Mouse (Mus musculus) MEL (cell line): ENCODE results near the gene Ssr1. TPM values are rescaled to one million over a fixed set of nuclear protein-coding genes. Genes with fewer than 3 reads are reported as not detected.

Experiments used
- DNase-seq: peaks from one replicate; pipeline ENCODE4 v3.0.0; 2011; ENCODE audit warnings: low read depth, low spot score
- H3K27ac ChIP-seq: 2 replicates; pipeline ENCODE4 v1.5.1; 2012; ENCODE audit warnings: low read depth, mild to moderate bottlenecking, control low read depth, low read length, moderate library complexity; ENCODE audit not compliant: control insufficient read depth
- H3K27me3 ChIP-seq, 2 experiments: fragments of 150-350 bp in 1 of 2; sonication (generic) in 1 of 2; 2 replicates each; pipeline ENCODE4 v1.6.1; 2012; ENCODE audit warnings: low read length in 2 of 2, mild to moderate bottlenecking in 2 of 2, improper control_type of control experiment in 1 of 2, moderate library complexity in 1 of 2; ENCODE audit not compliant: insufficient read depth in 2 of 2, control insufficient read depth in 1 of 2
- H3K36me3 ChIP-seq, 2 experiments: 2 replicates each; pipeline ENCODE4 v1.6.1; 2012 to 2014; ENCODE audit warnings: low read length in 2 of 2, improper control_type of control experiment in 1 of 2, inconsistent platforms in 1 of 2, mild to moderate bottlenecking in 1 of 2; ENCODE audit not compliant: insufficient read depth in 2 of 2, control insufficient read depth in 1 of 2
- H3K4me1 ChIP-seq, 2 experiments: fragments of 150-350 bp in 1 of 2; sonication (generic) in 1 of 2; 2 replicates each; pipeline ENCODE4 v1.6.1; 2012; ENCODE audit warnings: low read length in 2 of 2, improper control_type of control experiment in 1 of 2, mild to moderate bottlenecking in 1 of 2; ENCODE audit not compliant: insufficient read depth in 2 of 2, control insufficient read depth in 1 of 2
- H3K4me3 ChIP-seq, 2 experiments: fragments of 150-350 bp in 1 of 2; sonication (generic) in 1 of 2; 2 replicates each; pipeline ENCODE4 v1.5.1; 2012; ENCODE audit warnings: low read depth in 2 of 2, low read length in 2 of 2, mild to moderate bottlenecking in 2 of 2, moderate library complexity in 2 of 2, control low read depth in 1 of 2, improper control_type of control experiment in 1 of 2; ENCODE audit not compliant: control insufficient read depth in 1 of 2, insufficient read depth in 1 of 2
- H3K79me2 ChIP-seq: 2 replicates; pipeline ENCODE4 v1.6.1; 2012; ENCODE audit warnings: mild to moderate bottlenecking, low read length, moderate library complexity; ENCODE audit not compliant: control insufficient read depth, poor library complexity, insufficient read depth
- H3K9ac ChIP-seq: 2 replicates; pipeline ENCODE4 v1.6.1; 2012; ENCODE audit warnings: low read depth, mild to moderate bottlenecking, control low read depth, low read length, moderate library complexity; ENCODE audit not compliant: control insufficient read depth, poor library complexity, severe bottlenecking
- H3K9me3 ChIP-seq: fragments of 150-350 bp; sonication (generic); replicated peaks from 2 replicates; pipeline ENCODE4 v1.6.1; 2012; ENCODE audit warnings: mild to moderate bottlenecking, low read length, improper control_type of control experiment, moderate library complexity; ENCODE audit not compliant: insufficient read depth
- BHLHE40 ChIP-seq: IDR thresholded peaks from 2 replicates; pipeline ENCODE4 v1.6.1; 2012; ENCODE audit warnings: low read depth, mild to moderate bottlenecking, inconsistent platforms, low read length, improper control_type of control experiment, borderline replicate concordance
- CHD2 ChIP-seq: IDR thresholded peaks from 2 replicates; pipeline ENCODE4 v1.6.1; 2011; ENCODE audit warnings: low read length, improper control_type of control experiment
- ELF1 ChIP-seq: IDR thresholded peaks from 2 replicates; pipeline ENCODE4 v1.6.1; 2014; ENCODE audit warnings: low read depth, mild to moderate bottlenecking, inconsistent platforms, low read length, improper control_type of control experiment, moderate library complexity
- EP300 ChIP-seq, 2 experiments: IDR thresholded peaks; 2 replicates each; pipeline ENCODE4 v1.6.1; 2011; ENCODE audit warnings: improper control_type of control experiment in 2 of 2, low read length in 2 of 2, low read depth in 1 of 2, mild to moderate bottlenecking in 1 of 2
- ETS1 ChIP-seq: IDR thresholded peaks from 2 replicates; pipeline ENCODE4 v1.6.1; 2012; ENCODE audit warnings: low read depth, mild to moderate bottlenecking, inconsistent platforms, low read length, improper control_type of control experiment, moderate library complexity
- GABPA ChIP-seq: IDR thresholded peaks from 2 replicates; pipeline ENCODE4 v1.6.1; 2012; ENCODE audit warnings: low read depth, mild to moderate bottlenecking, inconsistent platforms, low read length, improper control_type of control experiment, moderate library complexity
- HCFC1 ChIP-seq: IDR thresholded peaks from 2 replicates; pipeline ENCODE4 v1.6.1; 2012; ENCODE audit warnings: low read depth, mild to moderate bottlenecking, inconsistent platforms, low read length, improper control_type of control experiment, moderate library complexity
- KAT2A ChIP-seq: conservative IDR thresholded peaks from 2 replicates; pipeline ENCODE4 v1.6.1; 2012; ENCODE audit warnings: low read depth, low read length, improper control_type of control experiment, inconsistent platforms
- MAX ChIP-seq: IDR thresholded peaks from 2 replicates; pipeline ENCODE4 v1.6.1; 2011; ENCODE audit warnings: low read length, improper control_type of control experiment
- MAZ ChIP-seq: IDR thresholded peaks from 2 replicates; pipeline ENCODE4 v1.6.1; 2012; ENCODE audit warnings: low read depth, mild to moderate bottlenecking, inconsistent platforms, low read length, improper control_type of control experiment
- MEF2A ChIP-seq: IDR thresholded peaks from 2 replicates; pipeline ENCODE4 v1.6.1; 2014; ENCODE audit warnings: low read depth, mild to moderate bottlenecking, inconsistent platforms, low read length, improper control_type of control experiment; ENCODE audit not compliant: poor library complexity, insufficient replicate concordance, severe bottlenecking; ENCODE audit errors: extremely low read depth
- MXI1 ChIP-seq: IDR thresholded peaks from 2 replicates; pipeline ENCODE4 v1.6.1; 2011; ENCODE audit warnings: mild to moderate bottlenecking, low read depth, low read length, improper control_type of control experiment
- MYC ChIP-seq: IDR thresholded peaks from 2 replicates; pipeline ENCODE4 v1.6.1; 2011; ENCODE audit warnings: low read depth, mild to moderate bottlenecking, low read length, improper control_type of control experiment, moderate library complexity
- NELFE ChIP-seq: IDR thresholded peaks from 2 replicates; pipeline ENCODE4 v1.6.1; 2011; ENCODE audit warnings: low read depth, low read length, improper control_type of control experiment
- NRF1 ChIP-seq: IDR thresholded peaks from 2 replicates; pipeline ENCODE4 v1.6.1; 2014; ENCODE audit warnings: low read depth, mild to moderate bottlenecking, inconsistent platforms, low read length, improper control_type of control experiment, moderate library complexity; ENCODE audit not compliant: poor library complexity, insufficient read depth, severe bottlenecking
- POLR2A ChIP-seq, 2 experiments: IDR thresholded peaks; 2 replicates each; pipeline ENCODE4 v1.6.1; 2011 to 2012; ENCODE audit warnings: low read length in 2 of 2, mild to moderate bottlenecking in 2 of 2, control low read depth in 1 of 2, improper control_type of control experiment in 1 of 2, low read depth in 1 of 2, moderate library complexity in 1 of 2; ENCODE audit not compliant: control insufficient read depth in 1 of 2, insufficient read depth in 1 of 2, poor library complexity in 1 of 2
- POLR2AphosphoS2 ChIP-seq: IDR thresholded peaks from 2 replicates; pipeline ENCODE4 v1.6.1; 2011; ENCODE audit warnings: low read length, improper control_type of control experiment
- POLR2AphosphoS5 ChIP-seq: IDR thresholded peaks from 2 replicates; pipeline ENCODE4 v1.6.1; 2012; ENCODE audit warnings: low read depth, borderline replicate concordance, mild to moderate bottlenecking, inconsistent platforms, low read length, moderate library complexity, mixed read lengths
- RAD21 ChIP-seq: IDR thresholded peaks from 2 replicates; pipeline ENCODE4 v1.6.1; 2011; ENCODE audit warnings: mild to moderate bottlenecking, low read depth, low read length, improper control_type of control experiment
- RCOR1 ChIP-seq: IDR thresholded peaks from 2 replicates; pipeline ENCODE4 v1.6.1; 2012; ENCODE audit warnings: low read depth, mild to moderate bottlenecking, inconsistent platforms, low read length, improper control_type of control experiment
- SIN3A ChIP-seq: IDR thresholded peaks from 2 replicates; pipeline ENCODE4 v1.6.1; 2012; ENCODE audit warnings: low read length, improper control_type of control experiment, inconsistent platforms
- SMC3 ChIP-seq: IDR thresholded peaks from 2 replicates; pipeline ENCODE4 v1.6.1; 2011; ENCODE audit warnings: low read depth, low read length, improper control_type of control experiment
- TAL1 ChIP-seq: IDR thresholded peaks from 2 replicates; pipeline ENCODE4 v1.6.1; 2012; ENCODE audit warnings: mild to moderate bottlenecking, inconsistent platforms, low read length, moderate library complexity, mixed read lengths
- TBP ChIP-seq: IDR thresholded peaks from 2 replicates; pipeline ENCODE4 v1.8.0; 2011; ENCODE audit warnings: low read depth, low read length, improper control_type of control experiment
- TCF12 ChIP-seq: IDR thresholded peaks from 2 replicates; pipeline ENCODE4 v1.6.1; 2014; ENCODE audit warnings: low read depth, mild to moderate bottlenecking, inconsistent platforms, low read length, improper control_type of control experiment, moderate library complexity
- UBTF ChIP-seq: IDR thresholded peaks from 2 replicates; pipeline ENCODE4 v1.6.1; 2012; ENCODE audit warnings: low read depth, mild to moderate bottlenecking, inconsistent platforms, low read length, improper control_type of control experiment, moderate library complexity, borderline replicate concordance; ENCODE audit not compliant: insufficient read depth
- USF1 ChIP-seq: IDR thresholded peaks from 2 replicates; pipeline ENCODE4 v1.6.1; 2014; ENCODE audit warnings: low read depth, mild to moderate bottlenecking, inconsistent platforms, low read length, improper control_type of control experiment, moderate library complexity
- ZC3H11A ChIP-seq: IDR thresholded peaks from 2 replicates; pipeline ENCODE4 v1.6.1; 2012; ENCODE audit warnings: low read depth, mild to moderate bottlenecking, inconsistent platforms, low read length, improper control_type of control experiment
- ZMIZ1 ChIP-seq: IDR thresholded peaks from 2 replicates; pipeline ENCODE4 v1.6.1; 2012; ENCODE audit warnings: low read depth, mild to moderate bottlenecking, inconsistent platforms, low read length, improper control_type of control experiment, moderate library complexity
- ZNF384 ChIP-seq: IDR thresholded peaks from 2 replicates; pipeline ENCODE4 v1.6.1; 2012; ENCODE audit warnings: low read depth, mild to moderate bottlenecking, inconsistent platforms, low read length, improper control_type of control experiment
- polyA plus RNA-seq, 2 experiments: library from polyadenylated mRNA; stranded (reverse) in 1 of 2; unstranded in 1 of 2; fragments of >175 nt in 1 of 2; fragments of >200 nt in 1 of 2; gene quantifications; 2 replicates each; pipeline versions ENCODE4 v1.2.1 to v1.2.4; 2012; ENCODE audit warnings: low replicate concordance in 2 of 2, low read depth in 1 of 2; ENCODE audit not compliant: insufficient read length in 2 of 2, insufficient read depth in 1 of 2, missing spikeins in 1 of 2
- total RNA-seq: library from RNA; depleted of rRNA; stranded (reverse); fragments of 300-350 nt; gene quantifications from 2 replicates; pipeline ENCODE4 v1.2.3, GENCODE M21; 2012

Ssr1 gene
- total and polyA plus RNA-seq, 3 experiments = 30.9 to 104 (median 77.2) TPM

GRCm38 (mm10) chr13:38037811-38038210 lies 43.8 kb upstream of the Ssr1 start:
- Histone ChIP-seq H3K9ac (peak overlapping the region; percentile 88), H3K36me3 (peaks cover 12 to 20% of the 10 kb centered on the region in 2 experiments), H3K4me1 (peaks cover 2 to 9% of the 10 kb centered on the region in 2 experiments; a peak in 3 of 4 replicates), H3K9me3 (no peaks in the 10 kb centered on the region), H3K27ac (no peak overlapping the region), H3K79me2 (peaks cover 31% of the 10 kb centered on the region), H3K4me3 (peak overlapping the region; percentile 76 to 87), H3K27me3 (no peaks in the 10 kb centered on the region)
- TF ChIP-seq EP300 (IDR thresholded peaks at IDR 0.05; ENCODE audit: low read depth in 1 of 2, low read length in 2 of 2) (no peak), TAL1 (no peak)
- peak; percentile 41 for DNase-seq

DNA sequence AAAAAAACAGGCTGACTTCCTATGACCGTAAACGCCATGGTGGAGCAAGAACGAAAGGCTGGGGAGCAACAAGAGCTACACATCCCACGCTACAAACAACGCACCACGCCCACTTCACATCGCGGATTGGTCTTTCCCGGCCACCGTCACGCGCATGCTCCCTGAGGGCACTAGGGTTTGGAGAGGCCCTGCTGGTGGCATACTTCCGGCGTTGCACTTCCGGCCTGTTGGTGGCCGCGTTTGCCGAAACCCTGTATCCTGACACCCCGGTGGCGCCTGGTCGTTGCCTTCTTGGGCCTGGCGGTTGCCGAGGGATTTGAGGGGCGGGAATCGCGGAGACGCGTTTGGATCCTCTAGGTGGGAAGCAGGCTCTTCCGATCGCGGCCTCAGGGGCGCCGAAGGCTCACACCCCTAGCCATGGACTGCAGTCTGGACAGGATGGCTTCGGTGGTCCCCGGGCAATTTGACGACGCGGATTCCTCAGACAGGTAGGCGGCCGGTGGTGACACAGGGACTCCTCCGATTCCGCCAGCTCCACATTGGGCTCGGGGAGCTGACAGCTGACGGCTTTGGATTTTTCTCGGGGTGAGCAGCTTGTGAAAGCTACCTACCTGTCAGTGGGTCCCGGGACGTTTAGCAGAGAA lies 43.1 kb upstream of the Ssr1 start, which contains the start of gene Cage1:
Cage1 (minus strand) TSS at position 26 of the 644 bp plus-strand sequence.
- Histone ChIP-seq H3K27ac (peak within 1 kb of the TSS; percentile 80), H3K9me3 (no peaks in the 10 kb centered on the region), H3K4me3 (peak within 1 kb of the TSS; percentile 76 to 87), H3K79me2 (peaks cover 31% of the 10 kb centered on the region), H3K4me1 (peaks cover 2 to 9% of the 10 kb centered on the region in 2 experiments; a peak in 3 of 4 replicates), H3K36me3 (peaks cover 9 to 20% of the 10 kb centered on the region in 2 experiments), H3K27me3 (no peaks in the 10 kb centered on the region), H3K9ac (peak within 1 kb of the TSS; percentile 88)
- DNase-seq = peak; percentile 98
- TF ChIP-seq UBTF = no peak
- TF ChIP-seq MEF2A = no peak
- TF ChIP-seq GABPA = no peak
- peak; percentile 94 for TF ChIP-seq MYC
- no peak for TF ChIP-seq CHD2
- peak; percentile 97 for TF ChIP-seq MXI1
- TF ChIP-seq POLR2A (IDR thresholded peaks at IDR 0.05; ENCODE audit: control insufficient read depth in 1 of 2, insufficient read depth in 1 of 2, low read depth in 1 of 2, low read length in 2 of 2, poor library complexity in 1 of 2) = peak; percentile 78 to 89
- peak; percentile 17; the same call in 1 of the 2 replicates for TF ChIP-seq SMC3
- TF ChIP-seq SIN3A = peak; percentile 99
- 0 out of 2 replicates have a peak, but pooled peaks have one; percentile 25 for TF ChIP-seq RCOR1
- peak; percentile 90 for TF ChIP-seq TBP
- TF ChIP-seq ELF1 = peak; percentile 96
- peak; percentile 86 for TF ChIP-seq MAX
- TF ChIP-seq POLR2AphosphoS2 = peak; percentile 65; the same call in 1 of the 2 replicates
- no peak for TF ChIP-seq ZC3H11A
- TF ChIP-seq ETS1 = peak; percentile 47; the same call in 1 of the 2 replicates
- TF ChIP-seq KAT2A = peak; percentile 90
- TF ChIP-seq HCFC1 = peak; percentile 96
- peak; percentile 34; the same call in 1 of the 2 replicates for TF ChIP-seq MAZ
- TF ChIP-seq USF1 = peak; percentile 33; the same call in 1 of the 2 replicates
- no peak; a peak in 1 of 4 replicates for TF ChIP-seq EP300 (IDR thresholded peaks at IDR 0.05; ENCODE audit: low read depth in 1 of 2, low read length in 2 of 2)
- TF ChIP-seq BHLHE40 = no peak
- no peak for TF ChIP-seq POLR2AphosphoS5
- peak; percentile 82 for TF ChIP-seq NELFE
- TF ChIP-seq TCF12 = peak; percentile 70
- no peak for TF ChIP-seq RAD21
- peak; percentile 72; the same call in 1 of the 2 replicates for TF ChIP-seq ZMIZ1
- TF ChIP-seq NRF1 = peak; percentile 98
- 0 out of 2 replicates have a peak, but pooled peaks have one; percentile 17 for TF ChIP-seq ZNF384
